Mouse (Mus musculus): ENCODE data around the gene Camk1d. TPM values are rescaled to one million over a fixed set of nuclear protein-coding genes. Genes with fewer than 3 reads are reported as not detected.
"Not testable (repeated sequence)": the region's sequence is repeated elsewhere in the genome, so short reads cannot be mapped to it uniquely, and the experiment has no call there.

The Camk1d gene
- polyA plus RNA-seq, 1 experiment from 2014 or later = 2.0 TPM

DNA sequence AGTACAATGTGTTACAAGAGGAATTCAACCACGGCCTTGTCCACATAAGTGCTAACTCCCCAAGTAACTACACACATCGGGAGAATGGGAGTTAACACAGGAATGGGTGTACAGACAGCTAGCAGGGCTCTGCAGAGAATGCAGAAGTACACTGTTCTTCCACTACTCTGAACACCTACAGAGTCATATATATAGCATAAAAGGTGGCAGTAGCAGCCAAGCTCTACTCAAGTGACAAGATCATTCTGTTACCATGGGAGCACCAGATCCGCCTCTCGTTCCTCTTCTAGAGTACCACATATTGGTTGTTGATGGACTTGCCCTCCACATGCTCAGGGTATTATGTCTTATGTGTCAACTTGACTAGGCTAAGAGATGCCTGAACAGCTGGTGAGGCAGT is 165.4 kb downstream of the Camk1d start:
- H3K9ac ChIP-seq (replicated peaks) = no peak overlapping the region
- no peak for ATAC-seq
- no peak for DNase-seq
- H3K36me3 ChIP-seq (replicated peaks; ENCODE audit: insufficient read depth, low read length) = no peaks in the 10 kb centered on the region
- no peak overlapping the region for H3K4me2 ChIP-seq (ENCODE audit: low read depth, low read length)
- peaks cover 6% of the 10 kb centered on the region; the same call in 1 of the 2 replicates for H3K4me1 ChIP-seq (ENCODE audit: insufficient read depth)
- H3K4me3 ChIP-seq (ENCODE audit: low read depth, low read length) = no peak overlapping the region
- no peaks in the 10 kb centered on the region for H3K27me3 ChIP-seq (ENCODE audit: insufficient read depth, low read length)
- H3K27ac ChIP-seq (ENCODE audit: low read depth) = no peak overlapping the region
- 83% methylated on average over 4 of the region's 4 CpGs for WGBS (ENCODE audit: insufficient replicate concordance)
- H3K9me3 ChIP-seq (ENCODE audit: low read length) = no peaks in the 10 kb centered on the region
- no peak for TF ChIP-seq EP300 (IDR thresholded peaks at IDR 0.05; ENCODE audit: low read depth)
- no peak for TF ChIP-seq CTCF (IDR thresholded peaks at IDR 0.05; ENCODE audit: low read depth)

DNA sequence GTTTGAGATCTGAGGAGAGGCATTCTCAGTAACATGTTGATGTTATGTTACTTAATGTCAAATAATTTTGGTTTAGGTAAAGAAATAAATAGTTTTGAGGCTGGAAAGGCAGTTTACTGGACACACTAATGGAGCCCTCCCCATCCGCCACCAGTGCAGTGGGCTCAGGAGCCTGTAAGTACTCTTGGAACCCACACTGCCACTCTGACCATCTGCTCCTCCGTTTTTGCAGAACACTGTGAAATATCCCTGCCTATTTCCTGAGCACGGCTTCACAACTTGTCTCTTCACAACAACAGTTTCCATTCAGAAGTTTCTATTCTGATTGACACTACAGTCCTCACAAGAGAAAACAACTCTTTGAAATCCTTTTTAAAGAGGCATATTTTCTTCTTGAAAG is 173.4 kb downstream of the Camk1d start:
- no peak for ATAC-seq
- 74% methylated on average over 3 of the region's 3 CpGs for WGBS (ENCODE audit: insufficient replicate concordance)
- TF ChIP-seq CTCF (IDR thresholded peaks at IDR 0.05; ENCODE audit: low read depth) (no peak), EP300 (IDR thresholded peaks at IDR 0.05; ENCODE audit: low read depth) (no peak)

DNA sequence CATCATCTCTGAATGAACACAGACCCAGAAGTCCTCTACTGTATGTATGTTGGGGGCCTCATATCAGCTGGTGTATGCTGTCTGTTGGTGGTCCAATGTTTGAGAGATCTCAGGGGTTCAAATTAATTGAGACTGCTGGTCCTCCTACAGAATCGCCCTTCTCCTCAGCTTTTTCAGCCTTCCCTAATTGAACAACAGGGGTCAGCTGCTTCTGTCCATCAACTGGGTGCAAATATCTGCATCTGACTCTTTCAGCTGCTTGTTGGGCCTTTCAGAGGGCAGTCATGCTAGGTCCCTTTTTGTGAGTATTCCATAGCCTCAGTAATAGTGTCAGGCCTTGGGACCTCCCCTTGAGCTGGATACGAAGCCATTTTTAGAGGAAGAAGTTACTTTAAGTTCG is 174.4 kb downstream of the Camk1d start:
- 67% methylated on average over 3 of the region's 3 CpGs for WGBS (ENCODE audit: insufficient replicate concordance)
- not testable (repeated sequence) for H3K9me3 ChIP-seq (ENCODE audit: low read length); H3K36me3 ChIP-seq (replicated peaks; ENCODE audit: insufficient read depth, low read length); ATAC-seq; H3K27ac ChIP-seq (ENCODE audit: low read depth); DNase-seq; H3K4me2 ChIP-seq (ENCODE audit: low read depth, low read length); H3K4me3 ChIP-seq (ENCODE audit: low read depth, low read length); H3K27me3 ChIP-seq (ENCODE audit: insufficient read depth, low read length); H3K9ac ChIP-seq (replicated peaks); H3K4me1 ChIP-seq (ENCODE audit: insufficient read depth)

More for the DNA sequence above, 173.4 kb downstream of the Camk1d start:
- no peak overlapping the region for H3K4me2 ChIP-seq (ENCODE audit: low read depth, low read length)
- no peaks in the 10 kb centered on the region for H3K27me3 ChIP-seq (ENCODE audit: insufficient read depth, low read length)
- H3K9ac ChIP-seq (replicated peaks) = no peak overlapping the region
- DNase-seq = no peak
- no peak overlapping the region for H3K27ac ChIP-seq (ENCODE audit: low read depth)
- 0 out of 2 replicates have a peak, but pooled peaks cover 2% of the 10 kb centered on the region for H3K4me1 ChIP-seq (ENCODE audit: insufficient read depth)
- H3K9me3 ChIP-seq (ENCODE audit: low read length) = no peaks in the 10 kb centered on the region
- no peak overlapping the region for H3K4me3 ChIP-seq (ENCODE audit: low read depth, low read length)
- no peaks in the 10 kb centered on the region for H3K36me3 ChIP-seq (replicated peaks; ENCODE audit: insufficient read depth, low read length)

DNA sequence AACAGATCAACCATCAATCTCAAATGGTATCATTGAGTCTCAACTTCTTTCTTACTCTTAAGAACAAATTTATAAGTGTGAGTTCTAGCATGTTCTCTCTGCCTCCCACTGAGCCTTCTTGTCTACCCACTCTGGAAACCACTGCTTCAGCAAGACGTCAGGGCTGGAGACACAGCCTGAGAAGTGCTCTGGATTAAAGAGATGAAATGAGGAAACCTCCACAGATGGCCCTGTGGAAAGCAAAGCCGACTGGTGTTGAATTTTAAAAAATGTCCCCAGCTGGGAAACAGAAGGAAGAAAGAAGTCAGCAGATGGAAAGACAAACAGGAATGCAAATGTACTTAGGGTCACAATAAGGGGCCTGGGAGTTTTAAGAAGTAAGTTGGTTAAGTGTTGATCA is 180.4 kb downstream of the Camk1d start:
- WGBS (ENCODE audit: insufficient replicate concordance) = 70% methylated on average over 2 of the region's 2 CpGs
- DNase-seq (no peak), ATAC-seq (no peak)
- TF ChIP-seq EP300 (IDR thresholded peaks at IDR 0.05; ENCODE audit: low read depth) (no peak), CTCF (IDR thresholded peaks at IDR 0.05; ENCODE audit: low read depth) (no peak)
- Histone ChIP-seq H3K4me2 (ENCODE audit: low read depth, low read length) (no peak overlapping the region), H3K4me1 (ENCODE audit: insufficient read depth) (no peaks in the 10 kb centered on the region), H3K9me3 (ENCODE audit: low read length) (no peaks in the 10 kb centered on the region), H3K36me3 (replicated peaks; ENCODE audit: insufficient read depth, low read length) (no peaks in the 10 kb centered on the region), H3K4me3 (ENCODE audit: low read depth, low read length) (no peak overlapping the region), H3K27ac (ENCODE audit: low read depth) (no peak overlapping the region), H3K9ac (replicated peaks) (no peak overlapping the region), H3K27me3 (ENCODE audit: insufficient read depth, low read length) (no peaks in the 10 kb centered on the region)

DNA sequence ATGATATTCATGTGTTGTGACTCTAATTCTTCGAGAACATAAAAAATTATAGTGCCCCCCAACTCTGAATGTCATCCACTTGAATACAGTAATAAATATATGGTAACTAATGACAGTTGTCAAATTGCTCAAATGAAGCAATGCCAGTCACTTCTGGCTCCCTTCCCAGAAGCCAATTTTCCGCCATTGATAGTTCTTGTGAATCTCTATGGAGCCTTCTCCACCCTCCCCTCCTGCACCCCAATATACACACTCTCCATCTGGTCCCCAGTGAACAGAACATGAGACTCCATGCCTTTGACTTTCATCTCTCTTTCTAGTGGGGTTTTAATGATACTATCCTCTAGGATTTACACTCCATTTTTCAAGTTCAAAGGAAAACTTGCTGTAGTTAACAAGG is 184.3 kb downstream of the Camk1d start:
- H3K36me3 ChIP-seq (replicated peaks; ENCODE audit: insufficient read depth, low read length) = no peaks in the 10 kb centered on the region
- H3K27me3 ChIP-seq (ENCODE audit: insufficient read depth, low read length) = no peaks in the 10 kb centered on the region
- H3K9me3 ChIP-seq (ENCODE audit: low read length) = no peaks in the 10 kb centered on the region
- H3K4me1 ChIP-seq (ENCODE audit: insufficient read depth) = no peaks in the 10 kb centered on the region
- ATAC-seq (no peak), DNase-seq (no peak)
- no peak overlapping the region for H3K4me3 ChIP-seq (ENCODE audit: low read depth, low read length)
- H3K27ac ChIP-seq (ENCODE audit: low read depth) = no peak overlapping the region
- no peak overlapping the region for H3K4me2 ChIP-seq (ENCODE audit: low read depth, low read length)
- TF ChIP-seq CTCF (IDR thresholded peaks at IDR 0.05; ENCODE audit: low read depth) = no peak
- no peak for TF ChIP-seq EP300 (IDR thresholded peaks at IDR 0.05; ENCODE audit: low read depth)
- no peak overlapping the region for H3K9ac ChIP-seq (replicated peaks)
- 77% methylated on average over 2 of the region's 2 CpGs for WGBS (ENCODE audit: insufficient replicate concordance)

DNA sequence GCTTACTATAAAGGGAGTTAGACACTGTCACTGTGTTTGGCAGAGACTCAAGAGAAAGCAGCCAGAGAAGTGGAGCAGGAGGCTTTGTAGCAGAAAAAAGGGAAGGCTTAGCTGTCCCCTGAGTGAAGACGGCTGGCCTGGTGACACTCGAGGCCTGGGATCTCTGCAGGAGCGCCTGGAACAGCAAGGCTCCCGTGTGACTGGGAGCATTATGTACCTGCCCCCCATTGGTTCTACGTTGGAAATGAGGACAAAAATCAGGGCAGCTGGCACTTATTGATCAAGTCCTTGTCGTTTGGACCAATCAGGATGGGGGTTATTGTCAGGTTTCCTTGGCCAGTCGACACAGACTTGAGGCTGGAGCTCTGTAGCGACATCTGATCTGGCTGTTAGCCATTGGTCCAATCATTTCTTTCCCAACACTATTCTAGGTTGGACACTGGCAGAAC is 195.1 kb downstream of the Camk1d start:
- no peak for ATAC-seq
- H3K4me1 ChIP-seq (ENCODE audit: insufficient read depth) = no peaks in the 10 kb centered on the region
- no peak for DNase-seq
- no peak for TF ChIP-seq CTCF (IDR thresholded peaks at IDR 0.05; ENCODE audit: low read depth)
- TF ChIP-seq EP300 (IDR thresholded peaks at IDR 0.05; ENCODE audit: low read depth) = no peak
- no peak overlapping the region for H3K4me2 ChIP-seq (ENCODE audit: low read depth, low read length)
- no peak overlapping the region for H3K27ac ChIP-seq (ENCODE audit: low read depth)
- no peak overlapping the region for H3K9ac ChIP-seq (replicated peaks)
- H3K36me3 ChIP-seq (replicated peaks; ENCODE audit: insufficient read depth, low read length) = no peaks in the 10 kb centered on the region
- peaks cover 2% of the 10 kb centered on the region for H3K9me3 ChIP-seq (ENCODE audit: low read length)
- 71% methylated on average over 8 of the region's 8 CpGs for WGBS (ENCODE audit: insufficient replicate concordance)
- no peak overlapping the region for H3K4me3 ChIP-seq (ENCODE audit: low read depth, low read length)
- no peaks in the 10 kb centered on the region for H3K27me3 ChIP-seq (ENCODE audit: insufficient read depth, low read length)

DNA sequence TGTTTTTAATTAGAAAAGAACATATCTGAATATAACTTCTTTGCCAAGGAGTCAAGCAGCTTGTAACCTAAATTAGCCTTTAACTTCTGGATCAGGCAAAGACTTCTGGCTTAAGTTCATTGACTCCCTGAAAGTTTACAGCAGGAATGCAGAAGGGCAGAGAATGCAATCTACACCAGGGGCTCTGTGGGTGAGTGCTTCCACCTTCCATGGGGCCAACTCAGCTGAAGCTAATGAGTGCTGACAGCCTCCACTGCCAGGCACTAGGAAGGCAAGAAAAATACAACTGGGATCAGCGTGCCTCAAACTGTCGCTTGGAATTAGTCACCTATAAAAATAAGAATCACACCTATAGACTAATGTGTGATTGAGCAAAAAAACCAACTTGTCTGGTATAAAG is 199.2 kb downstream of the Camk1d start:
- Histone ChIP-seq H3K27ac (ENCODE audit: low read depth) (no peak overlapping the region), H3K9ac (replicated peaks) (no peak overlapping the region), H3K36me3 (replicated peaks; ENCODE audit: insufficient read depth, low read length) (no peaks in the 10 kb centered on the region), H3K4me1 (ENCODE audit: insufficient read depth) (no peaks in the 10 kb centered on the region), H3K4me3 (ENCODE audit: low read depth, low read length) (no peak overlapping the region), H3K4me2 (ENCODE audit: low read depth, low read length) (no peak overlapping the region), H3K27me3 (ENCODE audit: insufficient read depth, low read length) (no peaks in the 10 kb centered on the region), H3K9me3 (ENCODE audit: low read length) (peaks cover 4% of the 10 kb centered on the region)
- 72% methylated on average over 2 of the region's 2 CpGs for WGBS (ENCODE audit: insufficient replicate concordance)
- no peak for DNase-seq
- no peak for TF ChIP-seq EP300 (IDR thresholded peaks at IDR 0.05; ENCODE audit: low read depth)
- no peak for TF ChIP-seq CTCF (IDR thresholded peaks at IDR 0.05; ENCODE audit: low read depth)
- ATAC-seq = no peak
